Mouse (Mus musculus) adrenal gland, postnatal 25 days (tissue): ENCODE measurements around the gene Kcnh4. TPM values are rescaled to one million over a fixed set of nuclear protein-coding genes. Genes with fewer than 3 reads are reported as not detected.

ENCODE experiments used
- DNase-seq: peaks from one replicate; pipeline ENCODE4 v3.0.0; 2021; ENCODE audit warnings: mixed read lengths
- total RNA-seq: library from RNA; stranded (reverse); gene quantifications from 2 replicates; pipeline ENCODE4 v1.2.3, GENCODE M21; 2021

Kcnh4 gene
- total RNA-seq, 1 experiment from 2014 or later = 0.21 TPM

GRCm38 (mm10) chr11:100709201-100709810 is 50.4 kb downstream of the Kcnh4 start:
- DNase-seq = no peak

- DNase-seq = no peak
These were observed 54.5 kb downstream of the Kcnh4 start for GRCm38 (mm10) chr11:100705095-100705747.

DNA sequence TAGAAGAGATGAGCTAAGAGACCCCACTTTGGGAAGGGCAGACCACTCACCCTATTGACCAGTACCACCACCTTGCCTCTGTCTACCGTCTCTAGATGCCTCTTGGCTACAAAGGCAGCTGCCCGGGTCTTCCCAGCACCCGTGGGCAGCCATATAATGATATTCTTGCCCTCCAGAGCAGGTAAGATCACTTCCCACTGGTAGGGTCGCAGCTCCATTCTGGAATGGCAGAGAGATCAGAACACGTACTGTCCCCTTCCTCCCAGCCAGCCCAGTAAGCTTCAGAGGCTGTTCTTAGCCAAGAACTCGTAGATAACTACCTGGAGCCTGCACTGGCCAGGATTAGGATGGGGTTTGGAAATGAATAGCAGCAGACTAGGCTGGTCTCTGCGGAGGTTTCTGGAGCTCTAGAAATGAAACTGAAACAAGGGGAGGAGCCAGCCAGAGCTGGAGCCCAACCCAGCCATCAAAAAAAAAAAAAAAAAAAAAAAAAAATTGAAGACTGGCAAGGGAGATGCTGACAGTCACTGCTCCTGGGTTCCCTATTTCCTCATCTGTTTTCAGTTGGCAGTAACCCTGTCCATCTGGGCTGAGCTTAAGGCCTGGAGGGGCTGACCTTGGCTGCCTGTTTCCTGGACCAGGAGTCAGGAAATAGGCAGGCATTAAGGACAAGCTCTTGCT is 55.8 kb downstream of the Kcnh4 start, which contains the start of gene Dhx58:
Dhx58 (minus strand) TSS at position 421 of the 681 bp plus-strand sequence.
- DNase-seq = no peak

DNA sequence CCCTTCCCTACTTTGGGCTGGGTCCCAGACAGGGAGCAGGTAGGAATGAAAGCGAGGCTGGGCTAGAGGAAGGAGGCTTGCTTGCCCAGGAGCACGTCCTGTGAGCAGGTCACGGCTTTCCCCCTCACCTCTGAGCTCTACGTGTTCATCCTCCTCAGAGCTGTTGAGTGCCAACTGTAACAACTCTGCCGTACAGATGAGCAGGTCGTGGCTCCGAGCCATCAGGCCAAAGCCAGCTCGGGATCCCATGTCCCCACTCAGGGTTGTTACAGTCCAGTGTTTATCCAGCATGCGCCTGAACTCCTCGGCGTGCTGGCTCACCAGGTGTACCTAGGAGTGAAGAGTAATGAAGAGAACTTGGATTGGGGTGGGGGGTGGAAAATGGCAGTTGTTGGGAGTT is 56.4 kb downstream of the Kcnh4 start:
- DNase-seq = no peak

- DNase-seq = no peak
These were observed 56.8 kb downstream of the Kcnh4 start for GRCm38 (mm10) chr11:100702906-100703305.

DNA sequence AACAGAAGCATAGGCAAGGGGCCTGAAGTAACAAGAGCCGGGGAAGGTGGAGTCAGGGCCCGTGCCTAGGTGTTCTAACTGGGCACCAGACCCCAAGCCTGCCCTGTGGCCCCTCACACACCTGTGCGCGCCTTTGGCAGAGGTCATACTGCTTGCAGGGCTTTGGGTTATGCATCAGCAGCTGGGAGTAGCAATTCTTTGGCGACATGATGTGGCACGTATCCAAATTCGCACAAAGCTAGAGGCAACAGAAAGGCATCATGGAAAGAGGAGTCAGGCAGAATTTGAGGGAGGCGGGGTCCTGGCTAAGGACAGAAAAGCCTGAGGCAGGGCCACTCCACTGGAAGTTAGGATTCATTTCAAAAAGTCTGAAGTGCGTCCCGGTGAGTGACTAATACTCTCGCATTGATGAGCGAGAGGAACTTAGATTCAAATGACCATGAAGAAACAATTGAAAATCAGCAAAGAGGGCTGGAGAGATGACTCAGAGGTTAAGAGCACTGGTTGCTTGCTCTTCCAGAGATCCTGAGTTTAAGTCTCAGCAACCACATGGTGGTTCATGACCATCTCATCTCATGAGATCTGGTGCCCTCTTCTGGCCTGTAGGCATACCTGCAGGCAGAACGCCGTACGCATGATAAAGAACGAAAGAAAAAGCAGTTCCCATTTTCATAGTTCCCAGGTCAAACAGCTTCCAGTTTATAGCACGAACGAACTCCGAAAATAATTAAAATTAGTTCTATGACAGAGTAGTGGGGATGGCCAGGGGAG is 57.5 kb downstream of the Kcnh4 start:
- DNase-seq = no peak

- peak; percentile 83 for DNase-seq
These were observed 58.4 kb downstream of the Kcnh4 start for GRCm38 (mm10) chr11:100701301-100701700.

DNA sequence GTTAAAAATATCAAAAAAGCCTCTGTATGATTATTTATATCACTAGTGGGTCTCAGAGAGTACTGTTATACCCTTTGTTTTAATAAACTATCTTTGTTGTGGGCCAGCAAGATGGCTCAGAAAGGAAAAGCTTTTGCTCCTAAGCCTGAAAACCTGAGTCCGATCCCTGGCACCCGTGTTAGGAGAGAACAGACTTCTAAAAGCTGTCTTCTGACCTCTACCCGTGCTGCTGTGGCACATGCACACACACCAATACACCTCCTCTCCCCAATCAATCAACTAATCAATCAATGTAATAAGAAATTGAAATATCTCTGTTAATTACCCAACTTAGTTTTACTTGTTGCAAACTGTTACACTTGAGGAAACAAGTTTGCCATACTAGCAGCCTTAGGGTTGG is 59.0 kb downstream of the Kcnh4 start:
- no peak for DNase-seq

GRCm38 (mm10) chr11:100697921-100698320 is 61.8 kb downstream of the Kcnh4 start:
- no peak for DNase-seq

DNA sequence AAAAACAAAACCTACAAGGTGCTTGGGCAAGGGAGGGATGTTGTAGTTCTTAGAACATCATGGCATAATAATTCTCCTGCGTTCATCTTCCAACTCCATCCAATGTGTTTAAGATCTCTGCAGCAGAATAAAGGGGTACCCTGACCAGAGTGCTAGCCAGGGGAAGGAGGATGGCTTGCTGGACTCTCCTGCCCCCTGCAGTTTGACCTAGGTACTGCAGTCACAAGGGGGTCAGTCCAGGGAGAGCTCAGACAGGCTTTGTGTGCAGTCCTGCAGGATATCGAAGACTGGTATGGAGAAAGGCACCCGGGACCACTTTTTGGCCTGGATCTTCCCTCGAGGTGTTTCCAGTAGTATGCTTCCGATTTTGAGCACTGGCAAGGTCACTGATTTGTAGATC is 64.8 kb downstream of the Kcnh4 start:
- peak; percentile 82 for DNase-seq

GRCm38 (mm10) chr11:100693154-100693553 is 66.6 kb downstream of the Kcnh4 start:
- DNase-seq = no peak

- no peak for DNase-seq
These were observed 67.6 kb downstream of the Kcnh4 start, which contains the start of gene Zfp385c for GRCm38 (mm10) chr11:100692164-100692616. TSS of gene Zfp385c (minus strand) at chr11:100692455.

GRCm38 (mm10) chr11:100690389-100690788 is 69.4 kb downstream of the Kcnh4 start:
- DNase-seq = no peak

Other genes with a start within 250 kb of the Kcnh4 start
- 1,778 and 1,859 TPM in 2 replicates for gene Acly, start 231.9 kb downstream of the Kcnh4 start, total RNA-seq
- 4.1 and 5.5 TPM in 2 replicates for gene Ttc25, start 214.3 kb downstream of the Kcnh4 start, total RNA-seq
- 35.4 and 57.8 TPM in 2 replicates for gene Cnp, start 185.0 kb downstream of the Kcnh4 start, total RNA-seq
- gene Nkiras2, start 140.7 kb downstream of the Kcnh4 start, total RNA-seq = 40.3 and 46.8 TPM in 2 replicates
- gene Dnajc7, start 139.8 kb downstream of the Kcnh4 start, total RNA-seq = 237 and 251 TPM in 2 replicates
- 0.43 TPM in 1 of 2 replicates, not detected in the other for gene Zfp385c, start 67.5 kb downstream of the Kcnh4 start, total RNA-seq
- 47.4 and 63.8 TPM in 2 replicates for gene Dhx58, start 55.7 kb downstream of the Kcnh4 start, total RNA-seq
- gene Kat2a, start 47.5 kb downstream of the Kcnh4 start, total RNA-seq = 52.2 and 53.5 TPM in 2 replicates
- not detected in 2 replicates for gene Hspb9, start 46.1 kb downstream of the Kcnh4 start, total RNA-seq
- 160 and 171 TPM in 2 replicates for gene Rab5c, start 21.7 kb downstream of the Kcnh4 start, total RNA-seq
- not detected in 2 replicates for gene Hcrt, start 3.0 kb upstream of the Kcnh4 start, total RNA-seq
- 21.0 and 32.1 TPM in 2 replicates for gene Ghdc, start 11.0 kb upstream of the Kcnh4 start, total RNA-seq
- gene Stat5b, start 90.8 kb upstream of the Kcnh4 start, total RNA-seq = 89.0 and 123 TPM in 2 replicates
- gene Stat5a, start 99.4 kb upstream of the Kcnh4 start, total RNA-seq = 43.8 and 54.5 TPM in 2 replicates
- 81.5 and 88.6 TPM in 2 replicates for gene Stat3, start 179.6 kb upstream of the Kcnh4 start, total RNA-seq
- 224 and 271 TPM in 2 replicates for gene Cavin1, start 210.9 kb upstream of the Kcnh4 start, total RNA-seq
- 106 and 144 TPM in 2 replicates for gene Atp6v0a1, start 249.5 kb upstream of the Kcnh4 start, total RNA-seq